Mouse (Mus musculus): Measurements from ENCODE around the gene Fbxw5. TPM values are rescaled to one million over a fixed set of nuclear protein-coding genes. Genes with fewer than 3 reads are reported as not detected.

Gene Fbxw5
- polyA plus RNA-seq, 1 experiment, result not detected

GRCm38 (mm10) chr2:25472550-25472949 lies 28.0 kb upstream of the Fbxw5 start:
- no peak for TF ChIP-seq CTCF (IDR thresholded peaks at IDR 0.05; ENCODE audit: insufficient read depth, low read depth, low read length)
- no peak for TF ChIP-seq POLR2A (IDR thresholded peaks at IDR 0.05; ENCODE audit: insufficient read depth, low read depth, low read length)
- no peak overlapping the region for H3K4me3 ChIP-seq (ENCODE audit: insufficient read depth, low read depth, low read length)
- H3K27ac ChIP-seq (ENCODE audit: insufficient read depth, low read depth, low read length), result no peak overlapping the region
- 75% methylated on average over 2 of the region's 2 CpGs for WGBS
- H3K4me1 ChIP-seq (ENCODE audit: control insufficient read depth, insufficient read depth, low read length), result peaks cover 22% of the 10 kb centered on the region

- Histone ChIP-seq H3K27ac (ENCODE audit: insufficient read depth, low read depth, low read length) (no peak overlapping the region), H3K4me1 (ENCODE audit: control insufficient read depth, insufficient read depth, low read length) (peaks cover 3% of the 10 kb centered on the region; the same call in 1 of the 2 replicates), H3K4me3 (ENCODE audit: insufficient read depth, low read depth, low read length) (no peak overlapping the region)
- no peak for TF ChIP-seq POLR2A (IDR thresholded peaks at IDR 0.05; ENCODE audit: insufficient read depth, low read depth, low read length)
- TF ChIP-seq CTCF (IDR thresholded peaks at IDR 0.05; ENCODE audit: insufficient read depth, low read depth, low read length), result no peak
- WGBS, result 93% methylated on average over 8 of the region's 8 CpGs
Observed at GRCm38 (mm10) chr2:25477541-25477940, 23.0 kb upstream of the Fbxw5 start.

- H3K4me3 ChIP-seq (ENCODE audit: insufficient read depth, low read depth, low read length), result no peak overlapping the region
- 76% methylated on average over 3 of the region's 3 CpGs for WGBS
- no peak for TF ChIP-seq CTCF (IDR thresholded peaks at IDR 0.05; ENCODE audit: insufficient read depth, low read depth, low read length)
- TF ChIP-seq POLR2A (IDR thresholded peaks at IDR 0.05; ENCODE audit: insufficient read depth, low read depth, low read length), result no peak
- peaks cover 3% of the 10 kb centered on the region; the same call in 1 of the 2 replicates for H3K4me1 ChIP-seq (ENCODE audit: control insufficient read depth, insufficient read depth, low read length)
- no peak overlapping the region for H3K27ac ChIP-seq (ENCODE audit: insufficient read depth, low read depth, low read length)
Observed at GRCm38 (mm10) chr2:25477967-25478675, 22.4 kb upstream of the Fbxw5 start.

GRCm38 (mm10) chr2:25479551-25480311 lies 20.8 kb upstream of the Fbxw5 start:
- no peak for TF ChIP-seq POLR2A (IDR thresholded peaks at IDR 0.05; ENCODE audit: insufficient read depth, low read depth, low read length)
- no peak for TF ChIP-seq CTCF (IDR thresholded peaks at IDR 0.05; ENCODE audit: insufficient read depth, low read depth, low read length)
- Histone ChIP-seq H3K27ac (ENCODE audit: insufficient read depth, low read depth, low read length) (no peak overlapping the region), H3K4me1 (ENCODE audit: control insufficient read depth, insufficient read depth, low read length) (peaks cover under 1% of the 10 kb centered on the region; the same call in 1 of the 2 replicates), H3K4me3 (ENCODE audit: insufficient read depth, low read depth, low read length) (no peak overlapping the region)
- WGBS, result 66% methylated on average over 10 of the region's 10 CpGs

GRCm38 (mm10) chr2:25480541-25480940 lies 20.0 kb upstream of the Fbxw5 start:
- 97% methylated on average over 1 of the region's 1 CpGs for WGBS
- Histone ChIP-seq H3K27ac (ENCODE audit: insufficient read depth, low read depth, low read length) (no peak overlapping the region), H3K4me3 (ENCODE audit: insufficient read depth, low read depth, low read length) (no peak overlapping the region), H3K4me1 (ENCODE audit: control insufficient read depth, insufficient read depth, low read length) (peaks cover 4% of the 10 kb centered on the region; the same call in 1 of the 2 replicates)
- TF ChIP-seq POLR2A (IDR thresholded peaks at IDR 0.05; ENCODE audit: insufficient read depth, low read depth, low read length) (no peak), CTCF (IDR thresholded peaks at IDR 0.05; ENCODE audit: insufficient read depth, low read depth, low read length) (no peak)

- TF ChIP-seq CTCF (IDR thresholded peaks at IDR 0.05; ENCODE audit: insufficient read depth, low read depth, low read length) (no peak), POLR2A (IDR thresholded peaks at IDR 0.05; ENCODE audit: insufficient read depth, low read depth, low read length) (no peak)
- H3K27ac ChIP-seq (ENCODE audit: insufficient read depth, low read depth, low read length), result no peak overlapping the region
- no peak overlapping the region for H3K4me3 ChIP-seq (ENCODE audit: insufficient read depth, low read depth, low read length)
- 0 out of 2 replicates have a peak, but pooled peaks cover 4% of the 10 kb centered on the region for H3K4me1 ChIP-seq (ENCODE audit: control insufficient read depth, insufficient read depth, low read length)
- 36% methylated on average over 7 of the region's 7 CpGs for WGBS
Observed at GRCm38 (mm10) chr2:25482969-25483368, 17.6 kb upstream of the Fbxw5 start.

- 0 out of 2 replicates have a peak, but pooled peaks cover 4% of the 10 kb centered on the region for H3K4me1 ChIP-seq (ENCODE audit: control insufficient read depth, insufficient read depth, low read length)
Observed at GRCm38 (mm10) chr2:25484901-25485647, 15.5 kb upstream of the Fbxw5 start.

GRCm38 (mm10) chr2:25487965-25488670 lies 12.4 kb upstream of the Fbxw5 start:
- Histone ChIP-seq H3K4me1 (ENCODE audit: control insufficient read depth, insufficient read depth, low read length) (0 out of 2 replicates have a peak, but pooled peaks cover 4% of the 10 kb centered on the region), H3K4me3 (ENCODE audit: insufficient read depth, low read depth, low read length) (no peak overlapping the region), H3K27ac (ENCODE audit: insufficient read depth, low read depth, low read length) (no peak overlapping the region)
- TF ChIP-seq POLR2A (IDR thresholded peaks at IDR 0.05; ENCODE audit: insufficient read depth, low read depth, low read length) (no peak), CTCF (IDR thresholded peaks at IDR 0.05; ENCODE audit: insufficient read depth, low read depth, low read length) (no peak)
- 81% methylated on average over 6 of the region's 6 CpGs for WGBS

More at GRCm38 (mm10) chr2:25484901-25485647, 15.5 kb upstream of the Fbxw5 start:
- Histone ChIP-seq H3K4me3 (ENCODE audit: insufficient read depth, low read depth, low read length) (no peak overlapping the region), H3K27ac (ENCODE audit: insufficient read depth, low read depth, low read length) (no peak overlapping the region)
- no peak for TF ChIP-seq POLR2A (IDR thresholded peaks at IDR 0.05; ENCODE audit: insufficient read depth, low read depth, low read length)
- no peak for TF ChIP-seq CTCF (IDR thresholded peaks at IDR 0.05; ENCODE audit: insufficient read depth, low read depth, low read length)
- 78% methylated on average over 11 of the region's 11 CpGs for WGBS

Measured in olfactory bulb, adult 2 months (tissue).